Mouse (Mus musculus) heart, embryonic 11.5 days (tissue): ENCODE results near the gene Galp. TPM values are rescaled to one million over a fixed set of nuclear protein-coding genes. Genes with fewer than 3 reads are reported as not detected.
A peak's percentile ranks its signal among the peaks of the same experiment; 100 is the strongest.

Experiments used
- ATAC-seq: fragments of 200-750 bp; cut with Nextera tagmentation; replicated peaks from 2 replicates; pipeline ENCODE4 v1.8.0; 2017; ENCODE audit warnings: moderate library complexity; ENCODE audit not compliant: insufficient number of reproducible peaks, low FRiP score, low TSS enrichment
- H3K27ac ChIP-seq: fragments of 300-500 bp; sonication (generic); 2 replicates; pipeline ENCODE4 v1.5.1; 2014; ENCODE audit warnings: mild to moderate bottlenecking, low read depth, low read length
- H3K27me3 ChIP-seq: fragments of 300-500 bp; sonication (generic); 2 replicates; pipeline ENCODE4 v1.6.1; 2014; ENCODE audit warnings: mild to moderate bottlenecking, low read length, mixed read lengths; ENCODE audit not compliant: control insufficient read depth, insufficient read depth
- H3K36me3 ChIP-seq: fragments of 300-500 bp; sonication (generic); 2 replicates; pipeline ENCODE4 v1.6.1; 2014; ENCODE audit warnings: mild to moderate bottlenecking, low read length, moderate library complexity, mixed read lengths; ENCODE audit not compliant: control insufficient read depth, insufficient read depth
- H3K4me1 ChIP-seq: fragments of 300-500 bp; sonication (generic); 2 replicates; pipeline ENCODE4 v1.6.1; 2014; ENCODE audit warnings: low read length; ENCODE audit not compliant: control insufficient read depth, insufficient read depth
- H3K4me2 ChIP-seq: fragments of 300-500 bp; sonication (generic); 2 replicates; pipeline ENCODE4 v1.6.1; 2014; ENCODE audit warnings: mild to moderate bottlenecking, moderate library complexity
- H3K4me3 ChIP-seq: fragments of 300-500 bp; sonication (generic); 2 replicates; pipeline ENCODE4 v1.5.1; 2014; ENCODE audit warnings: low read depth, low read length
- H3K9ac ChIP-seq: fragments of 300-500 bp; sonication (generic); 2 replicates; pipeline ENCODE4 v1.6.1; 2014; ENCODE audit warnings: mild to moderate bottlenecking, low read depth, low read length, moderate library complexity
- H3K9me3 ChIP-seq: fragments of 300-500 bp; sonication (generic); replicated peaks from 2 replicates; pipeline ENCODE4 v1.6.1; 2016; ENCODE audit warnings: low read length; ENCODE audit not compliant: control insufficient read depth
- WGBS: fragments of 180-500 bp; shearing (Covaris S2); extraction: QIAGEN DNeasy Blood & Tissue Kit; methylation state at CpG from one replicate; pipeline ENCODE4 v1.1.7; 2014; ENCODE audit not compliant: insufficient replicate concordance; 5-methylcytosine and 5-hydroxymethylcytosine counted together
- polyA plus RNA-seq: library from polyadenylated mRNA; unstranded; fragments of >200 nt; fragmentation: Nextera tagmentation; extraction: Ambion mirVana; gene quantifications from 2 replicates; pipeline ENCODE4 v1.2.1, GENCODE M21; 2014

Galp gene
- polyA plus RNA-seq, 1 experiment from 2014 or later: not detected

GRCm38 (mm10) chr7:6156901-6157472 lies 39.9 kb upstream of the Galp start:
- 49% methylated on average over 9 of the region's 9 CpGs for WGBS
- Histone ChIP-seq H3K27ac (no peak overlapping the region), H3K36me3 (no peaks in the 10 kb centered on the region), H3K9ac (peak overlapping the region; percentile 17; the same call in 1 of the 2 replicates), H3K4me3 (peak overlapping the region; percentile 78), H3K4me2 (peak overlapping the region; percentile 82), H3K4me1 (peaks cover 23% of the 10 kb centered on the region), H3K9me3 (no peaks in the 10 kb centered on the region), H3K27me3 (no peaks in the 10 kb centered on the region)
- ATAC-seq: no peak

- no peak overlapping the region; the same call in 1 of the 2 replicates for H3K4me2 ChIP-seq
- no peak overlapping the region for H3K4me3 ChIP-seq
- no peak overlapping the region for H3K9ac ChIP-seq
- no peaks in the 10 kb centered on the region for H3K27me3 ChIP-seq
- H3K9me3 ChIP-seq: no peaks in the 10 kb centered on the region
- H3K27ac ChIP-seq: no peak overlapping the region
- 31% methylated on average over 1 of the region's 1 CpGs for WGBS
- no peak for ATAC-seq
- peaks cover 23% of the 10 kb centered on the region for H3K4me1 ChIP-seq
- H3K36me3 ChIP-seq: no peaks in the 10 kb centered on the region
These were observed 39.4 kb upstream of the Galp start for GRCm38 (mm10) chr7:6157479-6157878.

GRCm38 (mm10) chr7:6159604-6160003 lies 37.3 kb upstream of the Galp start:
- Histone ChIP-seq H3K4me3 (no peak overlapping the region), H3K27ac (no peak overlapping the region), H3K9me3 (no peaks in the 10 kb centered on the region), H3K36me3 (no peaks in the 10 kb centered on the region), H3K27me3 (no peaks in the 10 kb centered on the region), H3K4me2 (no peak overlapping the region), H3K9ac (no peak overlapping the region), H3K4me1 (peaks cover 6% of the 10 kb centered on the region)
- 85% methylated on average over 3 of the region's 3 CpGs for WGBS
- no peak for ATAC-seq

- H3K4me1 ChIP-seq: peaks cover 5% of the 10 kb centered on the region; the same call in 1 of the 2 replicates
- H3K36me3 ChIP-seq: no peaks in the 10 kb centered on the region
- ATAC-seq: no peak
- H3K9ac ChIP-seq: no peak overlapping the region
- H3K9me3 ChIP-seq: no peaks in the 10 kb centered on the region
- H3K27ac ChIP-seq: no peak overlapping the region
- H3K4me3 ChIP-seq: no peak overlapping the region
- no peak overlapping the region for H3K4me2 ChIP-seq
- 56% methylated on average over 3 of the region's 3 CpGs for WGBS
- no peaks in the 10 kb centered on the region for H3K27me3 ChIP-seq
These were observed 35.3 kb upstream of the Galp start for GRCm38 (mm10) chr7:6161541-6161940.

- H3K4me3 ChIP-seq: no peak overlapping the region
- H3K36me3 ChIP-seq: no peaks in the 10 kb centered on the region
- no peak overlapping the region for H3K4me2 ChIP-seq
- WGBS: 70% methylated on average over 4 of the region's 4 CpGs
- H3K9me3 ChIP-seq: no peaks in the 10 kb centered on the region
- no peaks in the 10 kb centered on the region for H3K27me3 ChIP-seq
- no peak overlapping the region for H3K9ac ChIP-seq
- no peak for ATAC-seq
- no peaks in the 10 kb centered on the region for H3K4me1 ChIP-seq
- H3K27ac ChIP-seq: no peak overlapping the region
These were observed 34.7 kb upstream of the Galp start for GRCm38 (mm10) chr7:6162172-6162571.

GRCm38 (mm10) chr7:6164671-6165070 lies 32.2 kb upstream of the Galp start:
- Histone ChIP-seq H3K27ac (no peak overlapping the region), H3K36me3 (no peaks in the 10 kb centered on the region), H3K27me3 (no peaks in the 10 kb centered on the region; the same call in 1 of the 2 replicates), H3K9ac (no peak overlapping the region), H3K9me3 (no peaks in the 10 kb centered on the region), H3K4me3 (no peak overlapping the region), H3K4me2 (no peak overlapping the region), H3K4me1 (no peaks in the 10 kb centered on the region)
- ATAC-seq: no peak
- WGBS: 55% methylated on average over 5 of the region's 5 CpGs

DNA sequence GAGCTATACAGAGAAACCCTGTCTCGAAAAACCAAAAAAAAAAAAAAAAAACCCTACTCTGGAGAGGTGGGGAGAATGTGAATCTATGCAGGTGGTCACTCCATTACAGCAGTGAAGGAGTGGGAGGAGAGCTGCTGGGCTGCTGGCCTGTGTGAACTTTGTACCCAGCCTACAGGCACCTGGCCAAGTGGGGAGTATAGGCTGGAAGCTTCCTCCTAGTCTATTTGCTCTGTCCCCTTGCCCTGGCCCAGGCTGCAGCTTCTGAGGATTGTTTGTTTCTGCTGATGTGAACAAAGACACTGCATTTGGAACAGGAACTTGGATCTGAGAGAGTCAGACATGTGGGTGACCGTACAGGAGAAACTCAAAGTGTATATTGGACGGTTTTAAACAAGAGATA lies 27.5 kb upstream of the Galp start:
- ATAC-seq: no peak
- Histone ChIP-seq H3K9ac (no peak overlapping the region), H3K27me3 (no peaks in the 10 kb centered on the region; the same call in 1 of the 2 replicates), H3K4me3 (no peak overlapping the region), H3K4me1 (peaks cover 4% of the 10 kb centered on the region; the same call in 1 of the 2 replicates), H3K27ac (no peak overlapping the region), H3K9me3 (no peaks in the 10 kb centered on the region), H3K4me2 (no peak overlapping the region), H3K36me3 (no peaks in the 10 kb centered on the region)
- WGBS: 70% methylated on average over 3 of the region's 3 CpGs

- no peak overlapping the region for H3K27ac ChIP-seq
- H3K36me3 ChIP-seq: no peaks in the 10 kb centered on the region
- H3K4me1 ChIP-seq: peaks cover 7% of the 10 kb centered on the region; the same call in 1 of the 2 replicates
- ATAC-seq: no peak
- H3K9me3 ChIP-seq: no peaks in the 10 kb centered on the region
- no peak overlapping the region for H3K9ac ChIP-seq
- WGBS: 82% methylated on average over 9 of the region's 9 CpGs
- H3K4me3 ChIP-seq: no peak overlapping the region
- H3K4me2 ChIP-seq: no peak overlapping the region
- no peaks in the 10 kb centered on the region; the same call in 1 of the 2 replicates for H3K27me3 ChIP-seq
These were observed 26.5 kb upstream of the Galp start for GRCm38 (mm10) chr7:6170391-6170790.

GRCm38 (mm10) chr7:6170871-6171270 lies 26.0 kb upstream of the Galp start:
- Histone ChIP-seq H3K9ac (peak overlapping the region; percentile 72; the same call in 1 of the 2 replicates), H3K4me2 (peak overlapping the region; percentile 93), H3K4me1 (peaks cover 7% of the 10 kb centered on the region; the same call in 1 of the 2 replicates), H3K27ac (0 out of 2 replicates have a peak overlapping the region, but pooled peaks have one; percentile 78), H3K36me3 (no peaks in the 10 kb centered on the region), H3K9me3 (no peaks in the 10 kb centered on the region), H3K27me3 (no peaks in the 10 kb centered on the region; the same call in 1 of the 2 replicates), H3K4me3 (peak overlapping the region; percentile 75)
- ATAC-seq: no peak
- 53% methylated on average over 6 of the region's 6 CpGs for WGBS
